Mouse (Mus musculus): ENCODE data around the gene Rbbp5.
"Not testable (repeated sequence)": the region's sequence is repeated elsewhere in the genome, so short reads cannot be mapped to it uniquely, and the experiment has no call there.

The Rbbp5 gene

GRCm38 (mm10) chr1:132476928-132477691 is at the start of gene Rbbp5:
TSS of gene Rbbp5 (plus strand) at chr1:132477365.
- peak; percentile 73 for DNase-seq (ENCODE audit: low read depth, low spot score)

GRCm38 (mm10) chr1:132430818-132431217 is 46.3 kb upstream of the Rbbp5 start:
- DNase-seq (ENCODE audit: low read depth, low spot score), result no peak

- no peak for DNase-seq (ENCODE audit: low read depth, low spot score)
Observed at GRCm38 (mm10) chr1:132431716-132432115, 45.4 kb upstream of the Rbbp5 start.

GRCm38 (mm10) chr1:132433349-132433748 is 43.8 kb upstream of the Rbbp5 start:
- no peak for DNase-seq (ENCODE audit: low read depth, low spot score)

GRCm38 (mm10) chr1:132434032-132434431 is 43.1 kb upstream of the Rbbp5 start:
- DNase-seq (ENCODE audit: low read depth, low spot score), result no peak

DNA sequence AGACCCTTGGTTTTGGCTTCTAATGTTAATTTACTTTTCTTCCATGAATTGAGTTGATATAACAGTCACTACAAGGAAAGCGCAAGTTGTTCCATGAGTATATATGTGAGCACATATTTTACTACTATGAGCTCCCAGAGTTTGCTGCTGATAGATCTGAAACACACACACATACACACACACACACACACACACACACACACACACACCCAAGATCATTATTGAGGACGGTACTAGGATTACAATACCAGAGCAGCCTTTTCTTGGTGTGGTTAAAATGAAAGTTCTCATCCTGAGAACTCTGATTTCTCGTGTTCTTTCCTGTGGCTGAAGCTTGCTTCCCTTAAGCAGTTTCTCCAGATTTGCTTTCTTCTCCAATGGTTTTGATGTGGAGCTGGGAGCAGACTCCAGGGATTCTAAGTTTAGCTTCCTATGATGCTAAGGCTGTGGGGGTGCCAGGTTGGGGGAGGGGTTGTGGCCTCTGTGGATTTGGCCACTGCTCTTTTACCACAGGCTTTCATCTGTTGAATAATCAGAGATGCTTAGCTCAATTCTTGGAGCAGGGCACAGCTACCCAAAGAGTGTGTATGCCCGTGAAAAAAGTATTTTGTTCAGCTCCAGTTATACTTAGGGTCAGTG is 40.7 kb upstream of the Rbbp5 start:
- no peak for DNase-seq (ENCODE audit: low read depth, low spot score)

DNA sequence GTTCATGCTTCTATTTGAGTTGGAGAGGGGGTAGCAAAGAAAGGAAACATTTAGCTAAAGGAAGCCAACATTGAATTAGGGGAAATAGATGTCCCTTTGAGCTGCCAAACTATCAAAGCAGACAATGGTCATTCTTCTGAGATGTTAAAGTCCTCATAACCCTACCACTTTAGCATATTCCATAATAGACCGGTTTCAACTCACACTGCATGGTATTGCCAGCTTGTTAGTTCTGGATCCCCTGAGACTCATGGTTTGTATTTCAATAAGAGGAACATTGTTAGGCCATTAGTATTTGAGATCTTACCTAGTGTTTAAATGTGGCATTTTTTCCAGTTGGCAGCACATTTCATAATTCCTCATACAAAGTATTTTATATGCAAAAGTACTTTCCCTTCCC is 40.2 kb upstream of the Rbbp5 start:
- DNase-seq (ENCODE audit: low read depth, low spot score), result no peak

GRCm38 (mm10) chr1:132437389-132437788 is 39.8 kb upstream of the Rbbp5 start:
- DNase-seq (ENCODE audit: low read depth, low spot score), result no peak

DNA sequence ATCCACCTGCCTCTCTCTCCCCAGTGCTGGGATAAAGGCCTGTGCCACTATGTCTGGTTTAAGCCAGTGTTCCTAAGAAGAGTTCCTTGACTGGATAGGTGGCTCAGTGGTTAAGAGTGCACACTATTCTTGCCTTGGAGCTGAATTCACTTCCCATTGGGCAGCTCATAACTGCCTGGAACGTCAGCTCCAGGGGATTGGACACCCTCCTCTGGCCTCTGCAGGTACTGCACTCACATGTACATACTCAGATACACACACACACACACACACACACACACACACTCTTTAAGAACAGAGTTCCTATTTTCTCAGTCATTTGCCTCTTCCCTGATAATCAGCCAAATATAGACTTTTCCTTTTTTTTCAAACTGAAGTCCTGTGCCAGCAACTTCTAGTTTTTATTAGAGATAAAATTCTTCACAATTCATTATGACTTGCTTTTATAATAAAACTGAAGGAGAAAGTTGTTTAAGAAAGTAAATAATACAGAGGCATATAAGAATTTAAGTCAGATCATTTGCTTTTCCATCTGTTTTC is 36.2 kb upstream of the Rbbp5 start:
- DNase-seq (ENCODE audit: low read depth, low spot score), result no peak

- DNase-seq (ENCODE audit: low read depth, low spot score), result no peak
Observed at GRCm38 (mm10) chr1:132449742-132450141, 27.4 kb upstream of the Rbbp5 start.

DNA sequence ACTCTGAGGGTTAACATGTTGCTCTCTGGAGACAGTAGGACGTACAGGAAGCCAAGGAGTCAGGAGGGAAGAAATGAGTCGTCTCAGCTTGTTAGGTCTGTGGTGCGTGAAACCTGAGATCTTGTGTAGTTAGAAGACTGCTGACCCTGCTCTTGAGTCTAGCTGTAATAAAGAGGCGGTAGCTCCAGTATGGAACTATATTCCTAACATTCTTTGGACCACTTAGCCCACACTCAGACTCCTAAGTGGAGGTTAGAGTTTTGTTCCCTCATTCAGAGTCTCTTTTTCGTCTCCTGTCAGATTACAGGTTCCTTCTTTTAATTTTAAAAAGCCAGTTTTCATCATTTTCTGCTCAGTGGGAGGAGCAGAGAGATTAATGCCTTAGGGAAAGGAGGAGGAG is 12.5 kb upstream of the Rbbp5 start:
- DNase-seq (ENCODE audit: low read depth, low spot score), result no peak

- DNase-seq (ENCODE audit: low read depth, low spot score), result no peak
Observed at GRCm38 (mm10) chr1:132468926-132469325, 8.2 kb upstream of the Rbbp5 start.

DNA sequence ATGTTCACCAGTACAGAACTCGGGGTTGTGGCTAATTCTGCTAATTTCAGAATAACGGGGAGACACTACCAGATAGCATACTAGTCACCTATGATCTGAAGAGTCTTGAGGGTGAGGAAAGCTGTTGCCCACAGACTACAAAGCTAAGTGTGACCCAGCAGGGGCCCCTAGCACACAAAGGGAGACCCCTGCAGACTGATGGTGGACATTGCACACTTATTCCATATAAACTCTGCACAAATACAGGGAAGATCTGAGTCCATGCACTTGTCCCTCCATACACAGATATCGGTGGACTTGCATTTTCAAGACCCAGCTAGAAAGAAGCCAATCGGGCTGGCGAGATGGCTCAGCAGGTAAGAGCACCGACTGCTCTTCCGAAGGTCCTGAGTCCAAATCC is 7.6 kb upstream of the Rbbp5 start:
- no peak for DNase-seq (ENCODE audit: low read depth, low spot score)

DNA sequence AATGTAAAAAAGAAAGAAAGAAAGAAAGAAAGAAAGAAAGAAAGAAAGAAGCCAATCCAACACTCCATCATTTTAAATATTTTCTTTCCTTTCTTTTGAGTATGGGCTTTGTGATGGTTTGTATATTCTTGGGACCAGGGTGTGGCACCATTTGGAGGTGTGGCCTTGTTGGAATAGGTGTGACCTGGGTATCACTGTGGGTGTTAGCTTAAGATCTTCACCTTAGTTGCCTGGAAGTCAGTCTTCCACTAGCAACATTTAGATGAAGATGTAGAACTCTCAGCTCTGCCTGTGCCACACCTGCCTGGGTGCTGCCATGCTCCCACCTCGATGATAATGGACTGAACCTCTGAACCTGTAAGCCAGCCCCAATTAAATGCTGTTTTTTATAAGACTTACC is 7.1 kb upstream of the Rbbp5 start:
- DNase-seq (ENCODE audit: low read depth, low spot score), result not testable (repeated sequence)

DNA sequence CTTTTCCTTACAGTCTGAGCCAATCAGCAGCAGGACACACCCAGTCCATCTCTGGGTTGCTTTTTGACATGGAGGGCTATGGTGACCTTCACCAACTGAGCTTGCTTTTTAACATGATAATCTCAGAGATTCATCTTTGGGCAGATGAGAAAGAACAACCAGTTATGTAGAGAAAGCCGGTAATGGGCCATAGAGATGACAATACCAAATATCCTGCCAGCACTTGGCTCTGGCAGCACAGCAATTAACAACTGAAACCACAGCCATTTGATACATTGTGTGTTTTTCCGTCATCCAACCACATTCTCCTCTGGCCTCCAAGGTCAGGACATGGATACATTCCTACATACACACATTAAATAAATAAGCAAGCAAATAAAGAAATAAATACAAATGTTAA is 6.1 kb upstream of the Rbbp5 start:
- peak; percentile 81 for DNase-seq (ENCODE audit: low read depth, low spot score)

DNA sequence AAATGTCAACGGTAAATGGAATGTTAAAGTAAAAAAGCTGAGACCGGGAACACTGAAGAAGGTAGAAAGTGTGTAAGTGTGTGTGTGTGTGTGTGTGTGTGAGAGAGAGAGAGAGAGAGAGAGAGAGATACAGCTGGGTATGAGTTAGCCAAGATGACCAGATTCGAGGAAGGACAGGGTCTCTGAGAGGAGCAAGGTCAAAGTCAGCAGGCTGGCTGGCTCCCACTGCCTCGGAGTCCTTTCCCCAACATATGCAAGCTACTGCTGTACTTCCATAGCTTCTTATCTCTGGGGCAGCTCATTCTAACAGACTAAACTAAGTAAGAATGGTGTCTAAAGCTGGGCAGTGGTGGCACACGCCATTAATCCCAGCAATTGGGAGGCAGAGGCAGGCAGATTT is 5.7 kb upstream of the Rbbp5 start:
- DNase-seq (ENCODE audit: low read depth, low spot score), result no peak

DNA sequence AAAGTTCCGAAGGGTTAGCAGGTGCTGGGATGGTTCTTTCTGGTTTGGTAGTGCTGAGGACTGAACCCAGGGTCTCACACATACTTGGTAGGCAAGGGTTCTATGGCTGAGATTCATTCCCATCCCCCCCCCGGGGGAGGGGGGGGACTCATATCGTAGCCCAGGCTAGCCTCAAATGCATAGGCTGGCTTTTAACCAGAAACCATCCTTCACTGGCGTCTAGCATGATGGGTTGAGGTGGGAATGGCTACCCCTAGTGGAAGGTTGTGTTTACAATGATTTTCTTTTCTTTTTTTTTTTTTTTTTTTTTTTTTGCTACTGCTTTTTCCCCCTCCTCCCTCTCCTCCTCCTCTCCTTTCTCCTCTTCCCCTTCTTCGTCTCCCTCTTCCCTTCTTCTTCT is 4.6 kb upstream of the Rbbp5 start:
- DNase-seq (ENCODE audit: low read depth, low spot score), result no peak

- DNase-seq (ENCODE audit: low read depth, low spot score), result no peak
Observed at GRCm38 (mm10) chr1:132474496-132474895, 2.7 kb upstream of the Rbbp5 start.

DNA sequence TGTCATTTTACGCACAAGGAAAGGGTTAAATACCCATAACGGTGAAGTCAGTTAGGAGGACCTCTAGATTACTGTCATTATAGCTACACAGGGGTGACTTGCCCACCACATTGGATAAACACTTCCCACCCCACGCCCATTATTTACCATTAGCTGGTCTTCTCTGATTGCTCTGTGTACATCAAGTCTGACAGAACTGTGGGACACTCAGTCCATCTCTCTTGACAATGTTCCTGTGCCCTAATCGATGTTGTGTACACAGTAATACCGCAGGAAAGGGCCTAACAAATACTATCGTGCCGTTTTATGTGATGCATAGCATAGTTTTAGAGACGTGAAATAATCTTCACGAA is 614 bp upstream of the Rbbp5 start:
- DNase-seq (ENCODE audit: low read depth, low spot score), result no peak

DNA sequence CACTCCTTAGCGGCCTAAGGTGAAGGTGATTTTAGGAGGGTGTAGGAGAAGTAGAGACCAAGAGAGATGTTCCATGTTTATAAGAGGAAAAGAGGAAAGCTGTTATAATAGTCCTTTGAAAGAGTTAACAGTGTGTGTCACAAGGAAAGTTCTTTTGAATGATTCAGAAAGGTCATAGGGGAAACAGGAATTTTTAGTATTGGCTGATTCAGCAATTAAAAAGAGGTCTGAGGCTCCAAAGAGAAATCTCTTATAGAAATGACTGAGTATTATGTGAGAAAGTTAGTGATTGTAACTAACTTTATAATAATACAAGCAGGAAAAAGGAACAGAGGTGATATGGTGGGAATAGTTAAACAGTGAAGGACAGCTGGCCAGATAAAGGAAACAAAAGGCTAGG is 2.3 kb downstream of the Rbbp5 start:
- DNase-seq (ENCODE audit: low read depth, low spot score), result no peak

- no peak for DNase-seq (ENCODE audit: low read depth, low spot score)
Observed at GRCm38 (mm10) chr1:132481619-132482018, 4.5 kb downstream of the Rbbp5 start.

- no peak for DNase-seq (ENCODE audit: low read depth, low spot score)
Observed at GRCm38 (mm10) chr1:132483234-132483633, 6.1 kb downstream of the Rbbp5 start.

DNA sequence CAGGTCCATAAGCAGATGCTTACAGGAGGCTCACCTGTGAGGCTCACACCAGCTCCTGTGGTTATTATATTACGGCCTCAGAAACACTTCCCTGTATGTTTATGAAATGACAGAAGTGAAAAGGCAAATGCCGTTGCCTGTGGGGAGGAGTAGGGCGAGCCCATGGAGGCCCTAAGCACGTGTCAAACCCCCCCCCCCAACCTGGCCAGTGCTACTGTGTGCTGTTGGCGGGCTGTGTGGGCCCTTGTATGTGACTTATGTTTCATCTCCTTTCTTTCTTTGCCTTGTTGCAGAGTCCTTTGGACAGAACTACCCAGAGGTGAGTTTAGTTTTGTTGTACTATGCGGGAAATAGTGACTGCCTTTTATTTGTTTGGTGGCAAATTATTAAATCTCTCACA is 6.6 kb downstream of the Rbbp5 start:
- DNase-seq (ENCODE audit: low read depth, low spot score), result no peak

All from WW6 (cell line).